Mouse (Mus musculus): ENCODE results near the gene Olfr1097.

Olfr1097 gene

GRCm38 (mm10) chr2:86892116-86892515 lies at the start of gene Olfr1097:
Gene Olfr1097, minus strand, starts transcription at chr2:86892216.
- no peak for DNase-seq (ENCODE audit: low read depth, low spot score)

DNA sequence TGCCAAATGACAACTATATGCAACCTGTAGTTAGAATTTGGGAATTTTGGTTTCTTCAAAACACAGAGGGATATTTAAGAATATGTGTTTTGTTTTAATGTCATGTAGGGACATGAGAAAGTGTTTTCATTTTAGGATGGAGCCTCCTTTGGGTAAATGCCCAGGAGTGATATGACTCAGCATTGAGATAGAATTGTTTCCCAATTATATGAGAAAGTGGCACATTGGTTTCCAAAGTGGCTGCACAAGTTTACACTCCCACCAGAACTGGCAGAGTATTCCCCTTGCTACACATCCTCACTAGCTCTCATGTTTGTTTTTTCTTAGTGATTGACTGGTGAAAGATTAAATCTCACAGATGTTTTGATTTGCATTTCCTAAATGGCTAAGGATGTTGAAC lies 34.5 kb upstream of the Olfr1097 start:
- DNase-seq (ENCODE audit: low read depth, low spot score): no peak

DNA sequence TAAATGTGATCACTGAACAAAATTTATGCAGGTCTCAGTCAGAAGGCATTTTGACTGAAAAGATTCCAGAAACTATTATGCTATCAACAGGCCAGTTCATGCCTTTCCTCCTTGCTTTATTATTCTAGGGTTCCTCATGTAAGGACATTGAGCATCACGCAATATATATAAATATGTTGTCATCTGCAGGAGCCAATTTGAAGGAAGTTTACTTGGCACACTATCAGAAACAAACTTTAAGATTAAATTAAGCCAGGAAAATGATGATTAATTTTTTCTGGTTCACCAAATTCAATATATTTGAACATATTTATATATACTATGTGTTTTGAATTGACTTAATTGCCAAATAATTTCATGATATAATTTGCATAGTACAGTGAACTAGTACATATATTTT lies 32.4 kb upstream of the Olfr1097 start, which contains the start of gene Olfr1098:
Gene Olfr1098, minus strand, starts transcription at position 101 of the 400 bp plus-strand sequence.
- no peak for DNase-seq (ENCODE audit: low read depth, low spot score)

- DNase-seq (ENCODE audit: low read depth, low spot score): no peak
These were observed 13.6 kb upstream of the Olfr1097 start for GRCm38 (mm10) chr2:86905647-86906046.

DNA sequence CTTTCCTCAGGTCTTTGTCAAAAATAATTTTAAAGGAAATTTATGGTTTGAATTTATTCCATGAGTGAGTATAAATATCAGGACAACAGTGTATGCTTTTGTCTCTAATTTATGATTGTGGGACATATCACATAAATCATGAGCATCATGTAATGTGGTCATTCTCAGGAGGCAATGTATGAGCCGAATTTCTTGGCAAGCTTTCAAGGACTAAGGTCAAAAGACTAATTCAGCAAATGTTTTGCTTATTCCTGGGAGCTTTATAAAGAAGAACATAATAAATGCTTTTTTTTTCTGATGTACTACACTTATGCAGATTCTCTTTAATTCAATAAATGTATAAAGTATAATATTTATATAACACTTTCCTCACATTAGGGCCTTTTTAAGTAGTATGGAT lies 17.3 kb downstream of the Olfr1097 start, which contains the start of gene Gm13723:
Gene Gm13723, minus strand, starts transcription at position 101 of the 400 bp plus-strand sequence.
- no peak for DNase-seq (ENCODE audit: low read depth, low spot score)

- DNase-seq (ENCODE audit: low read depth, low spot score): no peak
These were observed 40.4 kb downstream of the Olfr1097 start, which contains the start of gene Olfr1095 for GRCm38 (mm10) chr2:86851596-86851995. Gene Olfr1095, minus strand, starts transcription at chr2:86851696.
